Mouse (Mus musculus) ES-E14 (cell line): Measurements from ENCODE around the gene Csgalnact2. TPM values are rescaled to one million over a fixed set of nuclear protein-coding genes. Genes with fewer than 3 reads are reported as not detected.

Experiments
- DNase-seq: peaks from one replicate; pipeline ENCODE4 v3.0.0-alpha.2; 2013; ENCODE audit warnings: low read depth, low spot score
- H3K27ac ChIP-seq: 2 replicates; pipeline ENCODE4 v1.5.1; 2012; ENCODE audit warnings: low read depth, mild to moderate bottlenecking, low read length, moderate library complexity, mixed read lengths; ENCODE audit not compliant: poor library complexity, insufficient read depth, severe bottlenecking
- H3K36me3 ChIP-seq: 2 replicates; pipeline ENCODE4 v1.6.1; 2012; ENCODE audit warnings: mild to moderate bottlenecking, low read length, moderate library complexity, mixed read lengths; ENCODE audit not compliant: control insufficient read depth, poor library complexity, insufficient read depth, severe bottlenecking
- H3K4me1 ChIP-seq, 2 experiments: fragments of 150-350 bp in 1 of 2; sonication (generic) in 1 of 2; 2 replicates each; pipeline ENCODE4 v1.6.1; 2012; ENCODE audit warnings: low read length in 2 of 2, mild to moderate bottlenecking in 1 of 2, mixed read lengths in 1 of 2; ENCODE audit not compliant: control insufficient read depth in 2 of 2, insufficient read depth in 2 of 2, poor library complexity in 1 of 2
- H3K4me3 ChIP-seq, 2 experiments: fragments of 150-350 bp in 1 of 2; sonication (generic) in 1 of 2; 2 replicates each; pipeline ENCODE4 v1.5.1; 2012; ENCODE audit warnings: low read length in 2 of 2, low read depth in 1 of 2, mild to moderate bottlenecking in 1 of 2, mixed read lengths in 1 of 2; ENCODE audit not compliant: insufficient read depth in 1 of 2, poor library complexity in 1 of 2, severe bottlenecking in 1 of 2
- H3K9ac ChIP-seq: 2 replicates; pipeline ENCODE4 v1.6.1; 2012; ENCODE audit warnings: low read depth, mild to moderate bottlenecking, low read length, mixed read lengths; ENCODE audit not compliant: poor library complexity, insufficient read depth, severe bottlenecking
- H3K9me3 ChIP-seq: fragments of 150-350 bp; sonication (generic); 2 replicates; pipeline ENCODE4 v1.6.1; 2012; ENCODE audit warnings: low read depth, mild to moderate bottlenecking, low read length; ENCODE audit not compliant: control insufficient read depth, insufficient read depth
- CHD2 ChIP-seq: IDR thresholded peaks from 2 replicates; pipeline ENCODE4 v1.6.1; 2014; ENCODE audit warnings: mild to moderate bottlenecking, low read depth, low read length, inconsistent platforms
- HCFC1 ChIP-seq: IDR thresholded peaks from 2 replicates; pipeline ENCODE4 v1.6.1; 2012; ENCODE audit warnings: low read length, inconsistent platforms, borderline replicate concordance; ENCODE audit not compliant: insufficient read depth
- MAFK ChIP-seq: IDR thresholded peaks from 2 replicates; pipeline ENCODE4 v1.6.1; 2014; ENCODE audit warnings: mild to moderate bottlenecking, low read depth, low read length, inconsistent platforms; ENCODE audit not compliant: insufficient read depth
- ZC3H11A ChIP-seq: IDR thresholded peaks from 2 replicates; pipeline ENCODE4 v1.6.1; 2012; ENCODE audit warnings: low read depth, mild to moderate bottlenecking, inconsistent platforms, low read length, borderline replicate concordance
- ZNF384 ChIP-seq: IDR thresholded peaks from 2 replicates; pipeline ENCODE4 v1.6.1; 2012; ENCODE audit warnings: low read depth, low read length, inconsistent platforms
- in situ Hi-C, 2 experiments: fragments of 600-800 bp; cut with MboI; formaldehyde crosslinking; loops; one replicate each; pipeline ENCODE4 v1.15.1; 2025; ENCODE audit warnings: low sequenced_read_pairs in 2 of 2, inconsistent platforms in 1 of 2; ENCODE audit not compliant: unreplicated experiment in 2 of 2
- total RNA-seq: library from RNA; depleted of rRNA; stranded (reverse); fragments of 300-350 nt; gene quantifications from 2 replicates; pipeline ENCODE4 v1.2.3, GENCODE M21; 2012

The Csgalnact2 gene
- total RNA-seq, 1 experiment: 9.1 TPM

- DNase-seq: no peak
- H3K36me3 ChIP-seq: no peaks in the 10 kb centered on the region
Observed at GRCm38 (mm10) chr6:118184126-118184525, 45.2 kb upstream of the Csgalnact2 start.

GRCm38 (mm10) chr6:118180085-118180423, 41.1 kb upstream of the Csgalnact2 start:
- in situ Hi-C loops: loop anchor here (5.0 to 25.0 kb wide), 2 partner anchors 182 to 202 kb away; no protein-coding TSS in a partner anchor

More at GRCm38 (mm10) chr6:118184126-118184525, 45.2 kb upstream of the Csgalnact2 start:
- Histone ChIP-seq H3K9ac (no peak overlapping the region), H3K4me1 (no peaks in the 10 kb centered on the region), H3K4me3 (no peak overlapping the region), H3K9me3 (no peaks in the 10 kb centered on the region), H3K27ac (no peak overlapping the region)
- TF ChIP-seq CHD2: no peak
- TF ChIP-seq MAFK: no peak
- TF ChIP-seq HCFC1: no peak
- TF ChIP-seq ZC3H11A: no peak
- TF ChIP-seq ZNF384: no peak
- in situ Hi-C loops: loop anchor here (5.0 to 25.0 kb wide), 2 partner anchors 178 to 198 kb away; no protein-coding TSS in a partner anchor

GRCm38 (mm10) chr6:118179316-118180084, 40.6 kb upstream of the Csgalnact2 start:
- in situ Hi-C loops: loop anchor here (5.0 to 25.0 kb wide), 2 partner anchors 183 to 203 kb away; no protein-coding TSS in a partner anchor
- no peaks in the 10 kb centered on the region for H3K9me3 ChIP-seq
- no peak overlapping the region for H3K4me3 ChIP-seq
- no peaks in the 10 kb centered on the region for H3K4me1 ChIP-seq
- TF ChIP-seq ZC3H11A (peak; percentile 95), HCFC1 (no peak)
- H3K36me3 ChIP-seq: no peaks in the 10 kb centered on the region
- no peak overlapping the region for H3K9ac ChIP-seq
- H3K27ac ChIP-seq: no peak overlapping the region
- DNase-seq: no peak

More at GRCm38 (mm10) chr6:118180085-118180423, 41.1 kb upstream of the Csgalnact2 start:
- Histone ChIP-seq H3K4me3 (no peak overlapping the region), H3K9me3 (no peaks in the 10 kb centered on the region), H3K27ac (no peak overlapping the region), H3K4me1 (no peaks in the 10 kb centered on the region), H3K36me3 (no peaks in the 10 kb centered on the region), H3K9ac (no peak overlapping the region)
- no peak for DNase-seq
- TF ChIP-seq ZNF384 (no peak), ZC3H11A (no peak), MAFK (no peak), HCFC1 (no peak), CHD2 (no peak)

GRCm38 (mm10) chr6:118173975-118174328, 35.0 kb upstream of the Csgalnact2 start:
- in situ Hi-C loops: no loop called here
- TF ChIP-seq CHD2 (no peak), MAFK (no peak), HCFC1 (no peak), ZC3H11A (no peak), ZNF384 (no peak)
- H3K9ac ChIP-seq: no peak overlapping the region
- no peak for DNase-seq
- no peaks in the 10 kb centered on the region for H3K36me3 ChIP-seq
- H3K4me3 ChIP-seq: no peak overlapping the region
- no peak overlapping the region for H3K27ac ChIP-seq
- no peaks in the 10 kb centered on the region for H3K9me3 ChIP-seq
- H3K4me1 ChIP-seq: no peaks in the 10 kb centered on the region
